Mouse (Mus musculus) G1E (cell line): ENCODE results near the gene Pik3cd.

ENCODE experiments used
- CTCF ChIP-seq: IDR thresholded peaks from 2 replicates; pipeline ENCODE4 v1.5.1; 2012; ENCODE audit warnings: low read depth, low read length, inconsistent platforms, mixed read lengths
- POLR2AphosphoS5 ChIP-seq: IDR thresholded peaks from 2 replicates; pipeline ENCODE4 v1.6.1; 2012; ENCODE audit warnings: low read depth, low read length, inconsistent platforms; ENCODE audit not compliant: insufficient replicate concordance

GRCm38 (mm10) chr4:149663849-149664503 lies 38.4 kb downstream of the Pik3cd start:
- no peak for TF ChIP-seq CTCF
- no peak for TF ChIP-seq POLR2AphosphoS5
